Mouse (Mus musculus) monocyte, adult 2 months (primary cell): ENCODE measurements at regions not wholly inside any gene's neighbourhood (a gene's known extent, or its start where the extent isn't known, plus 50 kb on each side); places are given as distances from the start of the nearest gene placed in this dataset.
"Not testable (repeated sequence)": the region's sequence is repeated elsewhere in the genome, so short reads cannot be mapped to it uniquely, and the experiment has no call there.

ENCODE experiments used
- DNase-seq, 2 experiments: peaks; one replicate each; pipeline ENCODE4 v3.0.0; 2022; ENCODE audit warnings: low spot score in 2 of 2, low read depth in 1 of 2

GRCm38 (mm10) chr4:67141896-67142295 lies 314.5 kb downstream of the Tlr4 start:
- no peak for DNase-seq

DNA sequence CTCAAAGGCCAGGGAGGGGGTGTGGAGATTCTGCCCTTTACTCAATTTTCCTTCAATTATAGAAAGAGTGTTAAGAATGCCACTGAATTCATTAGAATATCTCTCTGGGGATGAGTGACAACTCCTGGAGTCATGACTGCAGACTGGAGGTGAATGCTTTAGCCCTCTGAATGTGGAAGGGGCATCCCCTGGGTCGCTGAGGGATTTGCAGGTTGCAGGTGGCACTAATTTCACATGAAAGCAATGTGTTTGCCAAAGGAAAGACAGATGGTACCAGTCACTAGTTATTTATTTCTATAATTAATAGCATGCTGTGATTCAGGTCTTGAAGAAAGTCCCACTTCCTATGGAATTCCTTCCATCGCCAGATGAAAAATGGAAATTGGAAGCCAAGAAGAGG lies 321.1 kb downstream of the Tlr4 start:
- no peak for DNase-seq

GRCm38 (mm10) chr4:67162673-67163072 lies 335.3 kb downstream of the Tlr4 start:
- DNase-seq, result no peak

DNA sequence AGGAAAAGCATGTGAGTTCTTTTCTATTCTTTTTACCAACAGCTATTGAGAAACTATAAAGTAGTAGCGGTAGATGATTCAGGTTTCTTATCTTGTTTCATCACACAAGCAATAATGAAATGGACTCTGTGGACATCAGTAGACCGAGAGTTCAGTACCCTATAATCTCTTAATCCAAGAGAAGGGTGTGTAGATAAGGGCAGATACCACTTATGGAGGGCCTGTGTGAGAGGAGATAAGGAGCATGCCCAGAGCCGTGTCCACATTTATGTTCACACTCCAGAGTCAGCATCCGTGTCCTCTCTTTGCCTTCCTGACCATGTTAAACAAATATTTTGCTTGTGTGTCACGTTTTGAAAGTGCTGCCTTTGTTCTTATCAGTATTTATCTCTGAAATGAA lies 340.3 kb downstream of the Tlr4 start:
- DNase-seq, result no peak

- no peak for DNase-seq
These were observed 360.5 kb downstream of the Tlr4 start for GRCm38 (mm10) chr4:67187725-67188510.

DNA sequence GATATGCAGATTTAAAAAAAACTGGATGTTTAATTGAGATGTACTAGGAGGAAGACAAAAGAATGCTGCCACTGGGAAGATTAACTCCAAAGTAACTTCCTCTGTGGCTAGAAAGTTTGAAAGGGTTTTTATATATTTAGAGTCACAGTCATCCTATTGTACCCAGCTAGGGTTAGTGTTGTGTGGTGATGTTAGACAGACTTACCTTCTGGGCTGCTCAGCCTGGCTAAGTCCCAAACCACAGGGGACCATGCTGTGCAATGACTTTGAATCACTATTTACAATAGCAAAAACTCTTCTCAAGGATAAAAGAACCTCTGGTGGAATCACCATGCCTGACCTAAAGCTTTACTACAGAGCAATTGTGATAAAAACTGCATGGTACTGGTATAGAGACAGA lies 363.2 kb downstream of the Tlr4 start:
- DNase-seq, result no peak

GRCm38 (mm10) chr4:67194425-67194824 lies 367.0 kb downstream of the Tlr4 start:
- DNase-seq, result no peak

DNA sequence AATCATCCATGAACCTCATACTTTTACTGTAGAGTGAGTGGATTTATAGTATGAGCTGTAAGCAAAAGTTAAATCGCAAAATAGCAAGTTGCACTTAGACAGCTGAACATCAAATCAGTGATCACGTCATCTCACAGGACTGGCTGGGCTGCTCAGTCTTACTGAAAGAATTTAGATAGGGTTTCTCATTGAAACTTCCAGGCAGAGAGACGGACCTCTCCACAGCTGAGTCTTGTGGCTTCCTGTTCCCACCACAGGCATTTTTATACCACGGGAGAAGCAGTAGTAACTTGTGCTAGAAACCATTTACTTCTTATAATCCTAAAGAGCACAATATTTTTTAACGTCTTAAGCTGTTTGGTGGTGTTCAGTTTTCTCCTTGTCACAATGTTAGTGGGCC lies 369.5 kb downstream of the Tlr4 start:
- no peak for DNase-seq

- DNase-seq, result peak; percentile 32 to 37
These were observed 381.0 kb downstream of the Tlr4 start for GRCm38 (mm10) chr4:67208406-67208805.

GRCm38 (mm10) chr4:67213363-67213762 lies 386.0 kb downstream of the Tlr4 start:
- DNase-seq, result no peak

DNA sequence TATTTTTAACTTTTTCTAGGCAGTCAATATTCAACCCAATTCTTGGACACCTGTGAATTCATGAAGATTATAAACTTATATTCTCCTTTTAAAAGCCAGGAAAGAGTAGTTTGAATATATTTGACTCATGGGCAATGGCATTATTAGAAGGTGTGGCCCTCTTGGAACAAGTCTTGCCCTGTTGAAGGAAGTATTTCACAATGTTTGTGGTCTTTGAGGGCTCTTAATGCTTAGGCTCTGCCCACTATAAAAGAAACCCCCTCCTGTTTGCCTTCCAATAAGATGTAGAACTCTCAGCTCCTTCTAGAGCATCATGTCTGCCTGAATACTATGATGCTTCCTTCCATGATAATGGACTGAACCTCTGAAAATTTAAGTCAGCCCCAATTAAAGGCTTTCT lies 397.1 kb downstream of the Tlr4 start:
- no peak for DNase-seq

GRCm38 (mm10) chr4:67229214-67229613 lies 401.8 kb downstream of the Tlr4 start:
- no peak for DNase-seq

GRCm38 (mm10) chr4:67273553-67273952 lies 446.2 kb downstream of the Tlr4 start:
- no peak for DNase-seq

GRCm38 (mm10) chr4:67301020-67301419 lies 473.6 kb downstream of the Tlr4 start:
- DNase-seq, result no peak

DNA sequence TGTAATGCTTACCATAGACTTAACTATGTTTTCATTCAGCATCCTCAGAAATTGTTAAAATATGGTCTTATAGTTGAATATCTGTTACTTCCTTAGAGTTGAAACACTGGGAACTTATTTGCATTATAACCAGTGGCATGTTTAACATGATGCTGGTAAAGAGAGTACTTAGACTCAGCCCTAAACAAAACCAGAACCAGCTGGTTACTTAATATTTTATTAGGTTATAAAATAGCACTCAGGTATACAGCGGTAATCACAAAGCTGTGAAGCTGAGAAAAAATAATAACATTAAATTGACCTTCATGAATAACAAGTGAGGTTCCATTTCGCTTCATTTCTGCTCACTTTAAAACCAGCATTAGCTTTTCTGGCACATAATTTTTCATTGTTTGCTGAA lies 474.4 kb downstream of the Tlr4 start:
- no peak for DNase-seq

DNA sequence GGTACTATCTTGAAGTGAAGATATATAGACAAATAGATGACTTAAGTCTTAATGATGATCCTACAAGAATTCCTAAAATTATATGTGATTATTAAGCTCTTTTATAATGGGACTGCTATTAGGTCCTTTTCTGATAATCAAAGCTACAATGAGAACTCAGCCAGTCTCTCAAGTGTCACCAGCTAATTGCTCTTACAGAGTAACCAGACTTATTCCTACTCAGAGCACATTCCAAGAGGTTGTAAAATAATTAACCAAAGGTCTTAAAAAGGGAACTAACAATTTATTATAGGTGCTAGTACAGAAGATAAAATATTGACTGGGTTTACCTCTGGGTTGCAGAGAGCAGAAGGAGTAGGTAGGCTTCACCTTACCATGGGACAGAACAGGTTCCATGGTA lies 492.7 kb downstream of the Tlr4 start:
- not testable (repeated sequence) for DNase-seq
